Mouse (Mus musculus): ENCODE results near the gene Olfr1191-ps1. TPM values are rescaled to one million over a fixed set of nuclear protein-coding genes. Genes with fewer than 3 reads are reported as not detected.
"Not testable (repeated sequence)": the region's sequence is repeated elsewhere in the genome, so short reads cannot be mapped to it uniquely, and the experiment has no call there.

Gene Olfr1191-ps1
- total RNA-seq (2021) = not detected
- long read RNA-seq, experiment 1 = 0 reads
- long read RNA-seq, experiment 2 = 0 reads

GRCm38 (mm10) chr2:88640242-88640641, at the start of gene Olfr1191-ps1:
Gene Olfr1191-ps1, plus strand, starts transcription at chr2:88640542.
- DNase-seq (ENCODE audit: low spot score in 2 of 2) = not testable (repeated sequence)

DNA sequence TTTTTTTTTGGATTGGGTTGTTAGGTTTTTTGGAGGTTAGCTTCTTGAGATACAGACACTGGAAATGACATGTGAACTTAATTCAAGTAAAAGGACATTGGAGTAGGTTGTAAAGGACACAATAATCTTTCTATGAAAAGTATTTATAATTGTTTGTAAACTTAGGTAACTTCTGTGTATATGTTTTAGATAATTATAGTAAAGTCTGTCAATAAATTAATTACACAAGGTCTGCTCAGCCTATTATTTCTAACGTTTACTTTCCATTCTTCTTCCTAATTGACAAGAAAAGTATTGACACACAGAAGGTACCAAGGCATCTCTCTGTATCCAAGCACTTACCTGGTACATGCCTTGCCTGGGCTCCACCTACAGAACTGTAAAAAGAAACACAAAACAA, 7.9 kb downstream of the Olfr1191-ps1 start, which contains the start of gene Olfr1192-ps1:
TSS of gene Olfr1192-ps1 (plus strand) at position 301 of the 400 bp plus-strand sequence.
- no peak for DNase-seq (ENCODE audit: low spot score in 2 of 2)

DNA sequence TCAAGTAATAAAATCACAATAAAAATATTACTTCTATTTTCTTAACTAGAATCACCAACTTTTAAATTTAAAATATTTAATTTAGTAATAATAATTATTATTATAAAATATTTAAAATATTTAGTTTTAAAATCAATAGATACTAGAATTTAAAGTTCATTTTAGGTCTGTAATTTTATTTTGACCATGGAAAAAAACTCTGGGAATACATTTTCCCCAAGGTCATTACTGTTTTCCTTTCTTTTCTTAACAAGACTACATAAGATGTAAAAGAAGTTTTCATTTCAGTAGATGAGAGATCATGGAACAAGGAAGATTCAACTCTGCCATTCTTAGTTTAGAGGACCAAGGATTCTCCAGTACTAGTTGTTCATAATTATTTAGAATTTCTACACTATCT, 35.0 kb downstream of the Olfr1191-ps1 start, which contains the start of gene Olfr1193:
TSS of gene Olfr1193 (plus strand) at position 301 of the 400 bp plus-strand sequence.
- DNase-seq (ENCODE audit: low spot score in 2 of 2) = not testable (repeated sequence)

DNA sequence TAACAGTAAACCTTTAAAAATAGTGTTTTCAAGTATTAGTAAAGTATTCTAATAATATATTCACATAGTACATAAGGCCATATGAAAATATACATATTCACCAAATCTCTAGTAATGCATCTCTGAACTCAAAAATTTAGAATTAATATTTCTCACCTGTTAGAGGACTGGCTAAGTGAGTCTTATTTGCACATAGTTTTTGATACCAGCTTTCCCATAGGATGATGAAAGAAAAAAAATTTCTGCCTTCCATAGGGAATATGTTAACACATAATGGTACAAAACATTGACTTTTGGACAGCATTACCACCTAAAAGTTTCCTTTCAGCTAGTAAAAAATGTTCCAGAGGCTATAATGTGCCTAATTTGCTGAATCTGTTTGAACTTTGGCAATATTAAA, 48.7 kb downstream of the Olfr1191-ps1 start, which contains the start of gene Olfr1195:
TSS of gene Olfr1195 (minus strand) at position 101 of the 400 bp plus-strand sequence.
- no peak for DNase-seq (ENCODE audit: low spot score in 2 of 2)

Other genes with a start within 250 kb of the Olfr1191-ps1 start
- not detected for gene Olfr1179, start 234.1 kb upstream of the Olfr1191-ps1 start, total RNA-seq (2021)
- not detected for gene Olfr1180, start 221.4 kb upstream of the Olfr1191-ps1 start, total RNA-seq (2021)
- gene Olfr1181, start 214.4 kb upstream of the Olfr1191-ps1 start, total RNA-seq (2021) = not detected
- gene Gm13757, start 191.4 kb upstream of the Olfr1191-ps1 start, total RNA-seq (2021) = not detected
- not detected for gene Olfr1183, start 185.7 kb upstream of the Olfr1191-ps1 start, total RNA-seq (2021)
- gene Olfr1184, start 156.9 kb upstream of the Olfr1191-ps1 start, total RNA-seq (2021) = not detected
- not detected for gene Olfr1185-ps1, start 147.2 kb upstream of the Olfr1191-ps1 start, total RNA-seq (2021)
- gene Olfr1186, start 122.0 kb upstream of the Olfr1191-ps1 start, total RNA-seq (2021) = not detected
- gene Olfr1188, start 83.6 kb upstream of the Olfr1191-ps1 start, total RNA-seq (2021) = not detected
- gene Olfr1189, start 54.1 kb upstream of the Olfr1191-ps1 start, total RNA-seq (2021) = not detected
- not detected for gene Olfr1192-ps1, start 8.0 kb downstream of the Olfr1191-ps1 start, total RNA-seq (2021)
- gene Olfr1193, start 35.1 kb downstream of the Olfr1191-ps1 start, total RNA-seq (2021) = not detected
- not detected for gene Olfr1195, start 48.6 kb downstream of the Olfr1191-ps1 start, total RNA-seq (2021)
- gene Olfr1196, start 64.1 kb downstream of the Olfr1191-ps1 start, total RNA-seq (2021) = not detected
- gene Olfr1197, start 91.8 kb downstream of the Olfr1191-ps1 start, total RNA-seq (2021) = not detected
- not detected for gene Olfr1198, start 110.8 kb downstream of the Olfr1191-ps1 start, total RNA-seq (2021)
- gene Olfr1199, start 119.9 kb downstream of the Olfr1191-ps1 start, total RNA-seq (2021) = not detected
- not detected for gene Olfr1200, start 129.9 kb downstream of the Olfr1191-ps1 start, total RNA-seq (2021)
- not detected for gene Olfr1201, start 152.5 kb downstream of the Olfr1191-ps1 start, total RNA-seq (2021)
- under 1 TPM in 1 of 2 experiments, not detected in 1; 0.07 TPM for gene Olfr1202, start 174.0 kb downstream of the Olfr1191-ps1 start, total RNA-seq (2021)
- not detected for gene Olfr1205, start 189.2 kb downstream of the Olfr1191-ps1 start, total RNA-seq (2021)
- not detected for gene Olfr1204, start 208.8 kb downstream of the Olfr1191-ps1 start, total RNA-seq (2021)
- not detected for gene Olfr1206, start 222.7 kb downstream of the Olfr1191-ps1 start, total RNA-seq (2021)